Comparison of ENCODE assay signal across 9 mouse cellular contexts in genomic region chr15:82211911-82212751, GRCm38 (mm10). TPM values are rescaled to one million over a fixed set of nuclear protein-coding genes. Genes with fewer than 3 reads are reported as not detected.
A peak's percentile ranks its signal among the peaks of the same experiment; 100 is the strongest.
DNase-seq lines count a peak whose midpoint lies in the region; ATAC-seq lines count a peak whose summit lies in the region.
"Had no signal": no experiment of that assay in that cellular context is flagged by ENCODE, and none has a peak within 500 bp of the region (broad histone marks: within the 10 kb centered on the region; RNA-seq: fewer than 3 reads in every experiment).

No protein-coding gene starts in this region.

- peak; percentile 50 for DNase-seq in adrenal gland, adult 2 months
- DNase-seq in adrenal gland, adult 8-10 months: no peak
- peak; percentile 49 to 58 for DNase-seq in B cell, adult 2 months
- peak; percentile 80 for DNase-seq in cerebellum, postnatal 25 days
- DNase-seq in heart, postnatal 4 days: peak; percentile 58
- DNase-seq in lung, postnatal 4 days: peak; percentile 39 to 53
- no peak for DNase-seq in left cerebral cortex, adult 9 months (ENCODE audit: low spot score in 2 of 2)

- no peak for ATAC-seq in megakaryocyte progenitor cell, adult 5-6 weeks (replicated peaks; ENCODE audit: poor library complexity)

RNA-seq across cellular contexts. Expression of gene Shisa8, which starts 0.5 kb away (rescaled TPM):
- under 1 TPM in 1 of 2 experiments, not detected in 1; 0.69 TPM for total RNA-seq in adrenal gland, adult 2 months (2021)
- polyA plus RNA-seq in adrenal gland, adult 2 months (2012; rRNA removed): 1.3 and 2.5 TPM in 2 replicates
- total RNA-seq in adrenal gland, adult 8-10 months (2022): under 1 TPM in 3 of 4 experiments, not detected in 1; 0.14 to 0.24 (median 0.17) TPM
- under 1 TPM; 0.52 to 0.95 TPM for total RNA-seq in heart, postnatal 4 days (2021)
- 0.10 and 0.12 TPM in 2 replicates for total RNA-seq in megakaryocyte progenitor cell, adult 5-6 weeks (2015)
- 0.27 and 3.2 TPM in 2 replicates for total RNA-seq in megakaryocyte progenitor cell, adult 5-6 weeks (2017)

RNA-seq across cellular contexts. Expression of gene Tnfrsf13c, which starts 12.0 kb away (rescaled TPM):
- not detected for total RNA-seq in adrenal gland, adult 2 months (2021)
- polyA plus RNA-seq in adrenal gland, adult 2 months (2012; rRNA removed): 0.08 and 0.15 TPM in 2 replicates
- total RNA-seq in adrenal gland, adult 8-10 months (2022): under 1 TPM in 2 of 4 experiments, not detected in 2; 0.45 to 0.92 TPM
- under 1 TPM; 0.36 to 0.41 TPM for total RNA-seq in heart, postnatal 4 days (2021)
- 2.1 and 2.4 TPM in 2 replicates for total RNA-seq in megakaryocyte progenitor cell, adult 5-6 weeks (2015)
- 0.34 and 0.92 TPM in 2 replicates for total RNA-seq in megakaryocyte progenitor cell, adult 5-6 weeks (2017)

RNA-seq across cellular contexts. Expression of gene Cenpm, which starts 32.4 kb away (rescaled TPM):
- total RNA-seq in adrenal gland, adult 2 months (2021): 1 to 10 TPM in 1 of 2 experiments, under 1 TPM in 1; 0.93 to 1.9 TPM
- polyA plus RNA-seq in adrenal gland, adult 2 months (2012; rRNA removed): 11.0 and 11.1 TPM in 2 replicates
- total RNA-seq in adrenal gland, adult 8-10 months (2022): 1 to 10 TPM in 3 of 4 experiments, under 1 TPM in 1; 0.87 to 3.8 (median 1.8) TPM
- total RNA-seq in heart, postnatal 4 days (2021): 10 to 100 TPM; 23.8 to 24.7 TPM
- total RNA-seq in megakaryocyte progenitor cell, adult 5-6 weeks (2015): 32.9 and 42.6 TPM in 2 replicates
- total RNA-seq in megakaryocyte progenitor cell, adult 5-6 weeks (2017): 16.5 and 24.9 TPM in 2 replicates

RNA-seq across cellular contexts. Expression of gene 1500009C09Rik, which starts 40.1 kb away (rescaled TPM):
- total RNA-seq in adrenal gland, adult 2 months (2021): under 1 TPM; 0.31 to 0.32 TPM
- 0.23 and 0.26 TPM in 2 replicates for polyA plus RNA-seq in adrenal gland, adult 2 months (2012; rRNA removed)
- under 1 TPM; 0.35 to 0.62 (median 0.39) TPM for total RNA-seq in adrenal gland, adult 8-10 months (2022)
- total RNA-seq in heart, postnatal 4 days (2021): not detected
- total RNA-seq in megakaryocyte progenitor cell, adult 5-6 weeks (2015): not detected in 2 replicates
- total RNA-seq in megakaryocyte progenitor cell, adult 5-6 weeks (2017): not detected in 2 replicates
- polyA plus RNA-seq: gonadal fat pad, adult 2 months had no signal

Comparison
In these comparisons a context has a peak if more than half of its experiments do, and no peak if none do; other contexts are left out.
1. DNase-seq: peak in adrenal gland, adult 2 months (single experiment), B cell, adult 2 months (2 of 2), cerebellum, postnatal 25 days (2 of 2), heart, postnatal 4 days (single experiment) and lung, postnatal 4 days (2 of 2); none in adrenal gland, adult 8-10 months (single experiment) and left cerebral cortex, adult 9 months (0 of 2).